Mouse (Mus musculus) layer of hippocampus, adult 9-10 months (tissue): ENCODE results near the gene Defa31.
"Not testable (repeated sequence)": the region's sequence is repeated elsewhere in the genome, so short reads cannot be mapped to it uniquely, and the experiment has no call there.

Experiments used
- DNase-seq: peaks from one replicate; pipeline ENCODE4 v3.0.0; 2022; ENCODE audit warnings: low spot score

The Defa31 gene

DNA sequence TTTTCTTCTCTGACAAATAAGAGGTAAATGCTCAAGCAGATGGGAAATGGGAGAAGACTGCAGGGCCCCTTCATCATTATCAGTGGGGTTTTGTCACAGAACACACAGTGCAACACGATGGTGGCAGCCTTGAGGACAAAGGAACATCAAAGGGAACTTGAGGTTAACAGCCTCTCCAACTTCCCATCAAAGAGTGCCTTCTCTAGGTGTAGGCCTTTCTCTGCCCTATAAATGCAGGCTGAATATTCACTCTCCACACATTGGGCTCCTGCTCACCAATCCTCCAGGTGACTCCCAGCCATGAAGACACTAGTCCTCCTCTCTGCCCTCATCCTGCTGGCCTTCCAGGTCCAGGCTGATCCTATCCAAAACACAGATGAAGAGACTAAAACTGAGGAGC, at the start of gene Defa31:
Gene Defa31 (plus strand): TSS at position 301 of the 400 bp plus-strand sequence.
- DNase-seq = not testable (repeated sequence)

DNA sequence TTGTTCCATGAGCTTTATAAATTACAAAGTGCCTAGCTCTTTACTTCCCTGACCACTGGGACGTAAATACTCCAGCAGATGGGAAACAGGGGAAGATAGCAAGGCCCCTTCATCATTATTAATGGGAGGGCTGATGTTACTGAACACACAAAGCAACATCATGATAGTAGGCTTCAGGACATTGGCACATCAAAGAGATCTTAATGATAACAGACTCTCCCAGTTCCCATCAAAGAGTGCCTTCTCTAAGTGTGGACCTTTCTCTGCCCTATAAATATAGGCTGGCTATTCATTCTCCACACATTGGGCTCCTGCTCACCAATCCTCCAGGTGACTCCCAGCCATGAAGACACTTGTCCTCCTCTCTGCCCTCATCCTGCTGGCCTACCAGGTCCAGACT, 29.4 kb upstream of the Defa31 start, which contains the start of gene Defa22:
Gene Defa22 (plus strand): TSS at position 301 of the 400 bp plus-strand sequence.
- not testable (repeated sequence) for DNase-seq

DNA sequence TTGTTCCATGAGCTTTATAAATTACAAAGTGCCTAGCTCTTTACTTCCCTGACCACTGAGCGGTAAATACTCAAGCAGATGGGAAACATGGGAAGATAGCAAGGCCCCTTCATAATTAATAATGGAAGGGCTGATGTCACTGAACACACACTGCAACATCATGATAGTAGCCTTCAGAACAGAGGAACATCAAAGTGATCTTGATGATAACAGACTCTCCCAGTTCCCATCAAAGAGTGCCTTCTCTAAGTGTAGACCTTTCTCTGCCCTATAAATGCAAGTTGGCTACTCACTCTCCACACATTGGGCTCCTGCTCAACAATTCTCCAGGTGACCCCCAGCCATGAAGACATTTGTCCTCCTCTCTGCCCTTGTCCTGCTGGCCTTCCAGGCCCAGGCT, 9.8 kb downstream of the Defa31 start, which contains the start of gene Gm15293:
Gene Gm15293 (plus strand): TSS at position 301 of the 400 bp plus-strand sequence.
- not testable (repeated sequence) for DNase-seq
